Mouse (Mus musculus): Measurements from ENCODE around the gene Pdxp. TPM values are rescaled to one million over a fixed set of nuclear protein-coding genes. Genes with fewer than 3 reads are reported as not detected.
A peak's percentile ranks its signal among the peaks of the same experiment; 100 is the strongest.
"Not testable (repeated sequence)": the region's sequence is repeated elsewhere in the genome, so short reads cannot be mapped to it uniquely, and the experiment has no call there.

The Pdxp gene
- polyA plus RNA-seq, 1 experiment from 2014 or later: 102 TPM

GRCm38 (mm10) chr15:78876991-78877809 lies 36.5 kb upstream of the Pdxp start, which contains the start of gene Gga1:
Gga1 (plus strand) TSS chr15:78877190.
- peak within 1 kb of the TSS; percentile 80 for H3K4me2 ChIP-seq (ENCODE audit: low read length)

GRCm38 (mm10) chr15:78877810-78878390 lies 35.8 kb upstream of the Pdxp start:
- 2% methylated on average over 17 of the region's 17 CpGs for WGBS
- H3K27me3 ChIP-seq (replicated peaks; ENCODE audit: control insufficient read depth, insufficient read depth, low read length): no peaks in the 10 kb centered on the region
- peak overlapping the region; percentile 84 for H3K9ac ChIP-seq (replicated peaks; ENCODE audit: low read depth, low read length)
- no peaks in the 10 kb centered on the region for H3K9me3 ChIP-seq (ENCODE audit: control insufficient read depth, low read length)
- no peak; the same call in 1 of the 2 replicates for ATAC-seq
- peaks cover 9% of the 10 kb centered on the region; the same call in 1 of the 2 replicates for H3K36me3 ChIP-seq (ENCODE audit: control insufficient read depth, insufficient read depth)
- peaks cover 27% of the 10 kb centered on the region for H3K4me1 ChIP-seq (replicated peaks; ENCODE audit: control insufficient read depth, insufficient read depth, low read length)
- peak overlapping the region; percentile 80 for H3K4me3 ChIP-seq (replicated peaks; ENCODE audit: low read length)
- peak overlapping the region; percentile 98 for H3K27ac ChIP-seq (ENCODE audit: low read length)
- H3K4me2 ChIP-seq (ENCODE audit: low read length): peak overlapping the region; percentile 80

More at GRCm38 (mm10) chr15:78876991-78877809, 36.5 kb upstream of the Pdxp start, which contains the start of gene Gga1:
- WGBS: under 1% methylated on average over 73 of the region's 95 CpGs
- Histone ChIP-seq H3K4me3 (replicated peaks; ENCODE audit: low read length) (peak within 1 kb of the TSS; percentile 80), H3K9me3 (ENCODE audit: control insufficient read depth, low read length) (no peaks in the 10 kb centered on the region), H3K27ac (ENCODE audit: low read length) (peak within 1 kb of the TSS; percentile 98), H3K27me3 (replicated peaks; ENCODE audit: control insufficient read depth, insufficient read depth, low read length) (no peaks in the 10 kb centered on the region), H3K4me1 (replicated peaks; ENCODE audit: control insufficient read depth, insufficient read depth, low read length) (peaks cover 27% of the 10 kb centered on the region), H3K9ac (replicated peaks; ENCODE audit: low read depth, low read length) (peak within 1 kb of the TSS; percentile 84), H3K36me3 (ENCODE audit: control insufficient read depth, insufficient read depth) (peaks cover 9% of the 10 kb centered on the region; the same call in 1 of the 2 replicates)
- peak; percentile 92 for ATAC-seq

- H3K9me3 ChIP-seq (ENCODE audit: control insufficient read depth, low read length); H3K4me3 ChIP-seq (replicated peaks; ENCODE audit: low read length); H3K27me3 ChIP-seq (replicated peaks; ENCODE audit: control insufficient read depth, insufficient read depth, low read length); ATAC-seq; H3K27ac ChIP-seq (ENCODE audit: low read length); H3K4me2 ChIP-seq (ENCODE audit: low read length); H3K9ac ChIP-seq (replicated peaks; ENCODE audit: low read depth, low read length): not testable (repeated sequence)
- Histone ChIP-seq H3K4me1 (replicated peaks; ENCODE audit: control insufficient read depth, insufficient read depth, low read length) (peaks cover 24% of the 10 kb centered on the region), H3K36me3 (ENCODE audit: control insufficient read depth, insufficient read depth) (peaks cover 15% of the 10 kb centered on the region; the same call in 1 of the 2 replicates)
- 76% methylated on average over 7 of the region's 7 CpGs for WGBS
These were observed 34.8 kb upstream of the Pdxp start for GRCm38 (mm10) chr15:78878792-78879516.

- Histone ChIP-seq H3K9ac (replicated peaks; ENCODE audit: low read depth, low read length) (no peak overlapping the region), H3K4me2 (ENCODE audit: low read length) (no peak overlapping the region), H3K9me3 (ENCODE audit: control insufficient read depth, low read length) (no peaks in the 10 kb centered on the region), H3K27ac (ENCODE audit: low read length) (no peak overlapping the region), H3K27me3 (replicated peaks; ENCODE audit: control insufficient read depth, insufficient read depth, low read length) (no peaks in the 10 kb centered on the region), H3K4me3 (replicated peaks; ENCODE audit: low read length) (no peak overlapping the region), H3K4me1 (replicated peaks; ENCODE audit: control insufficient read depth, insufficient read depth, low read length) (peaks cover 23% of the 10 kb centered on the region), H3K36me3 (ENCODE audit: control insufficient read depth, insufficient read depth) (peaks cover 22% of the 10 kb centered on the region)
- no peak for ATAC-seq
- 88% methylated on average over 8 of the region's 8 CpGs for WGBS
These were observed 33.3 kb upstream of the Pdxp start for GRCm38 (mm10) chr15:78880432-78880831.

GRCm38 (mm10) chr15:78881828-78882227 lies 31.9 kb upstream of the Pdxp start:
- Histone ChIP-seq H3K9ac (replicated peaks; ENCODE audit: low read depth, low read length) (no peak overlapping the region), H3K9me3 (ENCODE audit: control insufficient read depth, low read length) (no peaks in the 10 kb centered on the region), H3K4me2 (ENCODE audit: low read length) (no peak overlapping the region), H3K36me3 (ENCODE audit: control insufficient read depth, insufficient read depth) (peaks cover 30% of the 10 kb centered on the region), H3K27me3 (replicated peaks; ENCODE audit: control insufficient read depth, insufficient read depth, low read length) (no peaks in the 10 kb centered on the region), H3K27ac (ENCODE audit: low read length) (no peak overlapping the region), H3K4me1 (replicated peaks; ENCODE audit: control insufficient read depth, insufficient read depth, low read length) (peaks cover 11% of the 10 kb centered on the region), H3K4me3 (replicated peaks; ENCODE audit: low read length) (no peak overlapping the region)
- no peak for ATAC-seq
- 87% methylated on average over 3 of the region's 3 CpGs for WGBS

GRCm38 (mm10) chr15:78889401-78889853 lies 24.3 kb upstream of the Pdxp start:
- Histone ChIP-seq H3K27me3 (replicated peaks; ENCODE audit: control insufficient read depth, insufficient read depth, low read length) (no peaks in the 10 kb centered on the region), H3K9me3 (ENCODE audit: control insufficient read depth, low read length) (no peaks in the 10 kb centered on the region), H3K4me2 (ENCODE audit: low read length) (no peak overlapping the region), H3K9ac (replicated peaks; ENCODE audit: low read depth, low read length) (no peak overlapping the region), H3K4me3 (replicated peaks; ENCODE audit: low read length) (no peak overlapping the region), H3K4me1 (replicated peaks; ENCODE audit: control insufficient read depth, insufficient read depth, low read length) (no peaks in the 10 kb centered on the region), H3K36me3 (ENCODE audit: control insufficient read depth, insufficient read depth) (peaks cover 26% of the 10 kb centered on the region), H3K27ac (ENCODE audit: low read length) (no peak overlapping the region)
- 23% methylated on average over 13 of the region's 13 CpGs for WGBS
- ATAC-seq: no peak

GRCm38 (mm10) chr15:78892440-78892839 lies 21.3 kb upstream of the Pdxp start:
- Histone ChIP-seq H3K9me3 (ENCODE audit: control insufficient read depth, low read length) (no peaks in the 10 kb centered on the region), H3K27ac (ENCODE audit: low read length) (no peak overlapping the region), H3K27me3 (replicated peaks; ENCODE audit: control insufficient read depth, insufficient read depth, low read length) (no peaks in the 10 kb centered on the region), H3K4me1 (replicated peaks; ENCODE audit: control insufficient read depth, insufficient read depth, low read length) (no peaks in the 10 kb centered on the region), H3K4me3 (replicated peaks; ENCODE audit: low read length) (no peak overlapping the region), H3K36me3 (ENCODE audit: control insufficient read depth, insufficient read depth) (peaks cover 13% of the 10 kb centered on the region), H3K9ac (replicated peaks; ENCODE audit: low read depth, low read length) (no peak overlapping the region), H3K4me2 (ENCODE audit: low read length) (no peak overlapping the region)
- ATAC-seq: no peak
- WGBS: 63% methylated on average over 7 of the region's 7 CpGs

GRCm38 (mm10) chr15:78894726-78895125 lies 19.0 kb upstream of the Pdxp start:
- no peak overlapping the region for H3K4me3 ChIP-seq (replicated peaks; ENCODE audit: low read length)
- ATAC-seq: no peak
- 74% methylated on average over 13 of the region's 13 CpGs for WGBS
- no peaks in the 10 kb centered on the region for H3K9me3 ChIP-seq (ENCODE audit: control insufficient read depth, low read length)
- H3K36me3 ChIP-seq (ENCODE audit: control insufficient read depth, insufficient read depth): peaks cover 12% of the 10 kb centered on the region
- no peak overlapping the region for H3K27ac ChIP-seq (ENCODE audit: low read length)
- H3K4me1 ChIP-seq (replicated peaks; ENCODE audit: control insufficient read depth, insufficient read depth, low read length): peaks cover 6% of the 10 kb centered on the region
- H3K27me3 ChIP-seq (replicated peaks; ENCODE audit: control insufficient read depth, insufficient read depth, low read length): no peaks in the 10 kb centered on the region
- no peak overlapping the region for H3K9ac ChIP-seq (replicated peaks; ENCODE audit: low read depth, low read length)
- H3K4me2 ChIP-seq (ENCODE audit: low read length): no peak overlapping the region

- Histone ChIP-seq H3K36me3 (ENCODE audit: control insufficient read depth, insufficient read depth) (peaks cover 9% of the 10 kb centered on the region), H3K4me1 (replicated peaks; ENCODE audit: control insufficient read depth, insufficient read depth, low read length) (peaks cover 15% of the 10 kb centered on the region), H3K4me2 (ENCODE audit: low read length) (no peak overlapping the region), H3K4me3 (replicated peaks; ENCODE audit: low read length) (no peak overlapping the region), H3K27me3 (replicated peaks; ENCODE audit: control insufficient read depth, insufficient read depth, low read length) (no peaks in the 10 kb centered on the region), H3K9ac (replicated peaks; ENCODE audit: low read depth, low read length) (no peak overlapping the region), H3K9me3 (ENCODE audit: control insufficient read depth, low read length) (no peaks in the 10 kb centered on the region), H3K27ac (ENCODE audit: low read length) (no peak overlapping the region)
- WGBS: 89% methylated on average over 2 of the region's 2 CpGs
- no peak for ATAC-seq
These were observed 18.0 kb upstream of the Pdxp start for GRCm38 (mm10) chr15:78895741-78896140.
